Mouse (Mus musculus) pancreas, adult 10 weeks (tissue): ENCODE data around the gene Sptbn4. TPM values are rescaled to one million over a fixed set of nuclear protein-coding genes. Genes with fewer than 3 reads are reported as not detected.

Source experiments
- polyA plus RNA-seq: library from polyadenylated mRNA; stranded (reverse); fragments of 350-450 nt; fragmentation: Illumina TruSeq; extraction: RNeasy Lipid Tissue Mini Kit (QIAGEN cat#74804); gene quantifications from one replicate; pipeline ENCODE4 v1.2.3, GENCODE M21; 2015; ENCODE audit warnings: low read depth, low replicate concordance; ENCODE audit not compliant: insufficient read depth

The Sptbn4 gene
- polyA plus RNA-seq = 2.4 TPM

GRCm38 (mm10) chr7:27447419-27448286 lies at the start of gene Sptbn4, which contains the start of gene Blvrb:
Sptbn4 (minus strand) TSS chr7:27447686.
Blvrb (plus strand) TSS chr7:27447978.

GRCm38 (mm10) chr7:27486770-27487697 lies 39.5 kb upstream of the Sptbn4 start, which contains the start of gene Sertad1:
Sertad1 (plus strand) TSS chr7:27486910.

GRCm38 (mm10) chr7:27473156-27473834 lies 25.8 kb upstream of the Sptbn4 start, which contains the start of gene Sertad3:
Sertad3 (plus strand) TSS chr7:27473768.

GRCm38 (mm10) chr7:27356861-27357594 lies 90.5 kb downstream of the Sptbn4 start, which contains the start of gene Gm20479:
Gm20479 (minus strand) TSS chr7:27357419.

GRCm38 (mm10) chr7:27355745-27356240 lies 91.7 kb downstream of the Sptbn4 start, which contains the start of gene Shkbp1:
Shkbp1 (minus strand) TSS chr7:27356019.

GRCm38 (mm10) chr7:27337175-27337853 lies 110.2 kb downstream of the Sptbn4 start, which contains the start of gene Ltbp4:
Ltbp4 (minus strand) TSS chr7:27337692.

Other genes with a start within 250 kb of the Sptbn4 start
- gene Itpkc, start 219.0 kb downstream of the Sptbn4 start, polyA plus RNA-seq = 2.8 TPM
- 10.6 TPM for gene Coq8b, start 214.7 kb downstream of the Sptbn4 start, polyA plus RNA-seq
- gene Numbl, start 189.3 kb downstream of the Sptbn4 start, polyA plus RNA-seq = 4.9 TPM
- gene Ltbp4, start 110.0 kb downstream of the Sptbn4 start, polyA plus RNA-seq = 121 TPM
- gene Shkbp1, start 91.7 kb downstream of the Sptbn4 start, polyA plus RNA-seq = 11.7 TPM
- gene Gm20479, start 90.3 kb downstream of the Sptbn4 start, polyA plus RNA-seq = not detected
- 9.3 TPM for gene Blvrb, start 292 bp upstream of the Sptbn4 start, polyA plus RNA-seq
- 2.8 TPM for gene Sertad3, start 26.1 kb upstream of the Sptbn4 start, polyA plus RNA-seq
- gene Sertad1, start 39.2 kb upstream of the Sptbn4 start, polyA plus RNA-seq = 8.8 TPM
- gene Prx, start 51.6 kb upstream of the Sptbn4 start, polyA plus RNA-seq = 0.46 TPM
- not detected for gene Hipk4, start 75.6 kb upstream of the Sptbn4 start, polyA plus RNA-seq
- 35.8 TPM for gene Pld3, start 105.5 kb upstream of the Sptbn4 start, polyA plus RNA-seq
- 3.6 TPM for gene 2310022A10Rik, start 105.5 kb upstream of the Sptbn4 start, polyA plus RNA-seq
- 25.0 TPM for gene Akt2, start 143.9 kb upstream of the Sptbn4 start, polyA plus RNA-seq
- not detected for gene Ttc9b, start 206.2 kb upstream of the Sptbn4 start, polyA plus RNA-seq
- gene Map3k10, start 226.9 kb upstream of the Sptbn4 start, polyA plus RNA-seq = 5.3 TPM
- gene Zfp607b, start 241.7 kb upstream of the Sptbn4 start, polyA plus RNA-seq = 0.39 TPM